Mouse (Mus musculus): ENCODE data around the gene Sox1. TPM values are rescaled to one million over a fixed set of nuclear protein-coding genes. Genes with fewer than 3 reads are reported as not detected.

Sox1 gene
- polyA plus RNA-seq (2014; fragmentation: Illumina TruSeq; extraction: RNeasy Lipid Tissue Mini Kit (QIAGEN cat#74804); ENCODE audit: low read depth, low replicate concordance), result not detected

GRCm38 (mm10) chr8:12395071-12396031 is at the start of gene Sox1:
TSS of gene Sox1 (plus strand) at chr8:12395295.

Other genes with a start within 250 kb of the Sox1 start
- gene A230072I06Rik, start 116.5 kb upstream of the Sox1 start, polyA plus RNA-seq (2014; fragmentation: Illumina TruSeq; extraction: RNeasy Lipid Tissue Mini Kit (QIAGEN cat#74804); ENCODE audit: low read depth, low replicate concordance), result not detected
- gene Spaca7, start 177.7 kb downstream of the Sox1 start, polyA plus RNA-seq (2014; fragmentation: Illumina TruSeq; extraction: RNeasy Lipid Tissue Mini Kit (QIAGEN cat#74804); ENCODE audit: low read depth, low replicate concordance), result not detected

All from kidney, adult 10 weeks (tissue).